Mouse (Mus musculus): Measurements from ENCODE around the gene Gast. TPM values are rescaled to one million over a fixed set of nuclear protein-coding genes. Genes with fewer than 3 reads are reported as not detected.
"Not testable (repeated sequence)": the region's sequence is repeated elsewhere in the genome, so short reads cannot be mapped to it uniquely, and the experiment has no call there.

Gene Gast
- total RNA-seq, 2 experiments from 2014 or later: not detected

DNA sequence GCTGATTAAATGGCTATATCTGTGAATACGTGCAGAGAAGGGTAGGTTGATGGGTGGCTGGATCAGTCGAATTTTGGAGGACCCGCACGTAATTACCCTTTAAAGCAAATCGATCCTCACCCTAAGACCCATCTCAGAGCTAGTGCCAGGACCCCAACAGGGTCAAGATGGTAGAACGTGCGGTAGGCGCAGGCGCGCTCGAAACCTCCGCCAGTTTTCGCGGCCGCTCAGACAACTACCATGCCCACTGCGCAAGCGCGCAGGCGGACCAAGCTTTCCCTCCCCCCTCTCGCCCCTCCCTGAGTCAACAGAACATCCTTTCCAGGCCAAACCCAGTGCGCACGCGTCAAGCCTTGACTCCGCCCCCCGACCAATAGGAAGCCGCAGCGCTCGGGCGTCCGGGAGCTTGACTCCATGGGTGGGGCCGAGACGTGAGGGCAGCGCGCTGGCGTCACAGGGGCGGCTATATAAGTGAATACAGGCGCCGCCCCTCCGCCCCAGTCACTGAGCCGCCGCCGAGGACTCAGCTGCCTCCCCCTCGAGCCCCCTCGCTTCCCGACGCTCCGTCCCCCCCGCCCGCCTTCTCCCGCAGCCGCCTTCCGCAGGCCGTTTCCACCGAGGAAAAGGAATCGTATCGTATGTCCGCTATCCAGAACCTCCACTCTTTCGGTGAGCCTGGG lies 14.6 kb upstream of the Gast start, which contains the start of gene Eif1:
Eif1 (plus strand) TSS at position 394 of the 680 bp plus-strand sequence.
- DNase-seq: peak; percentile 100
- intact Hi-C loops (cut with DNase I): no loop called here

GRCm38 (mm10) chr11:100320172-100320630 lies 14.0 kb upstream of the Gast start:
- intact Hi-C loops (cut with DNase I): no loop called here
- DNase-seq: peak; percentile 96 to 97

- intact Hi-C loops (cut with DNase I); DNase-seq: not testable (repeated sequence)
Measured at GRCm38 (mm10) chr11:100320701-100321410, 13.4 kb upstream of the Gast start.

DNA sequence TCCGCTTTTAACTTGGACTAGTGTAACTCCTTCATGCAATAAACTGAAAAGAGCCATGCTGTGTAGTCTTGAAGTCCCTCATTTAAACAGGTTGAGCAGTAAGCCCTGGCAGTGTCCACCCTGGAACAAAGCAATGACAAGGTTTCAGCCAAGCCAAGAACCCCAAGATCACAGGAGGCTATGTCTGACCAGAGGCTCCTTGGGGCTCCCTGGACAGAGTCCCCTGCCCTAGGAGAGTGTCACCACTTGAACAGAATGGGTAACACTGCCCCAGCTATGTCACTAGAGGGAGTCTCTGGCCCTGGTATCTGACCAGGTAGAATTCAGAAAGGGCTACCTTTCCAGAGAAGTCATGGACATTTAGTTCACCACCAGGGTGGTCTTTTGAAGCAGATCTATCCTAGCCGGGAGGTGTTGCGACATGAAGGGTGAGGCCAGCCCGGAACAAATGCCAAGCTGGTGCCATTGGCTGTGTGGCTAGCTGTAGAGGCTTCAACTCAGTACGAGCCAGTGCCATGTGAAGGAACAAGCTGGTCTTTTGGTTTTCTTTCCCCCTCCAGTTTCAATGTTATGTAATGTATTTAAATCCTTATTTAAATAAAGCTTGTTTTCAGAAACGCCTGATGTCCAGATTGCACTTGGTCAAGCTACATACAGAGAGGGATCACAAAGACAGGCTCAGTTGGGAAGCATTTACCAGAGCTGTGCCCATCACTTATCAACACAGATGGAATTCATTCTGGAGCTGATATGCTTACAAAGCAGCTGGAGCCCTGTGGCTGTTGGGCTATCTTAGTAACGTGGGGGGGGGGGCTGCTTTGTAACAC lies 12.5 kb upstream of the Gast start:
- intact Hi-C loops (cut with DNase I); DNase-seq: not testable (repeated sequence)

GRCm38 (mm10) chr11:100322591-100323258 lies 11.5 kb upstream of the Gast start:
- no peak for DNase-seq
- intact Hi-C loops (cut with DNase I): no loop called here

- peak; percentile 58 to 78 for DNase-seq
- intact Hi-C loops (cut with DNase I): no loop called here
Measured at GRCm38 (mm10) chr11:100323578-100323977, 10.6 kb upstream of the Gast start.

- DNase-seq: no peak
- intact Hi-C loops (cut with DNase I): no loop called here
Measured at GRCm38 (mm10) chr11:100325062-100325629, 9.1 kb upstream of the Gast start.

DNA sequence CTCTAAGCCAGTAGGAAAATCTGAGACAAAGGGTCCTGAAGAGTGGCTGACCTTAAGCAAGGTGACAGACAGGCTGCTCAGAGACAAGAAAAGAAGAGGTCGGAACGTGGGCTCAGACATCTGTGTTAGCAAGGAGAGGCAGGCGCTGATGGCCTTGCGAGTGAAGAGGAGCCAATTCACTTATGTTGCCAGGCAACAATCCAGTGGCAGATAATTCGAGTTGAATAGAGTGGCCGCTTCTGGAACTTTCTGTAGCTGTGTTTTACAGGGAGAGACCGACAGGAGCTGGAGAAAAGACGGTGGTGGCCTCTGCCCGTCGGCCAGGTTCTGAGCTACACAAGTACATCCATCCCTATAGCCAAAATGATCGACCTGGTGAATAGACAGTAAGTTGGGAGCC lies 6.9 kb upstream of the Gast start:
- intact Hi-C loops (cut with DNase I): no loop called here
- peak; percentile 42 to 50 for DNase-seq

DNA sequence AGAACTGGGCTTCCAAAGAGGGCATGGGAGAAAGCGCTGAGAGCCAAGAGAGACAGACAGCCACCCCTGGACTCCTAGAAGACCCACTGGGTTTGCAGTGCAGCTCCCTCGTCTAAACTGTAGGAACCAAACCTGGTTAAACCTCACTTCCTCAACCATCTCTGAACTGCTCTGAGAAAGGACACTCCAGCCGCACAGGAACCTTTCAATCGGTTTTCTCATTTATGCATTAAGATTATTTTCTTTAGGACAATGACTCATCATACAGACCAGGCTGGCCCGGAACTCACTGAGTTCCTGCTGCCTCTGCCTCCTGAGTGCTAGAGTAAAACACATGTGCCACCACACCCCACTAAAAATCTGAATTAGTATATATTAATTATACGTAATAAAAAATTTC lies 6.4 kb upstream of the Gast start:
- DNase-seq: no peak
- intact Hi-C loops (cut with DNase I): loop anchor here (2.0 kb wide), 1 partner anchor 25 kb away; no protein-coding TSS in a partner anchor

DNA sequence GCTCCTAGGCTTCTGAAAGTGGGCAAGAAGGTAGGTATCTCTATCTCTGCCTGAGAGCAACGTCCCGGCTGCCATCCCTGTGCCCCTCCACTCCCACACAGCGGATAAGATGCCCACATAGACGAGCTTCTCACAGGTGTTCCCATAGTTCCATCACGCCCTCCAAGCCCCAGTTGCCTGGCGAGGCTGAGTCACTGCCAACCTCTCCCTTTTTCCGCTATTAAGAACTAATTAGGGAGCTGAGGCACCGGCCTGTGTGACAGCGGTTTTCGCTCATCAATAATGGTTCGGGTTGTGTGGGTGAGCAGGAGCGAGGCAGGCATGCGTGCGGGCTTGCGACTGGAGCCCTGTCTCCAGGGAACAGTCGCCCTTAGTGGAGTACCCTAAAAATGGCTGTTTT lies 4.0 kb upstream of the Gast start:
- no peak for DNase-seq
- intact Hi-C loops (cut with DNase I): loop anchor here (2.0 kb wide), 1 partner anchor 79 kb away; no protein-coding TSS in a partner anchor

- intact Hi-C loops (cut with DNase I): loop anchor here (2.0 kb wide), 1 partner anchor 78 kb away; no protein-coding TSS in a partner anchor
- not testable (repeated sequence) for DNase-seq
Measured at GRCm38 (mm10) chr11:100330816-100331375, 3.3 kb upstream of the Gast start.

DNA sequence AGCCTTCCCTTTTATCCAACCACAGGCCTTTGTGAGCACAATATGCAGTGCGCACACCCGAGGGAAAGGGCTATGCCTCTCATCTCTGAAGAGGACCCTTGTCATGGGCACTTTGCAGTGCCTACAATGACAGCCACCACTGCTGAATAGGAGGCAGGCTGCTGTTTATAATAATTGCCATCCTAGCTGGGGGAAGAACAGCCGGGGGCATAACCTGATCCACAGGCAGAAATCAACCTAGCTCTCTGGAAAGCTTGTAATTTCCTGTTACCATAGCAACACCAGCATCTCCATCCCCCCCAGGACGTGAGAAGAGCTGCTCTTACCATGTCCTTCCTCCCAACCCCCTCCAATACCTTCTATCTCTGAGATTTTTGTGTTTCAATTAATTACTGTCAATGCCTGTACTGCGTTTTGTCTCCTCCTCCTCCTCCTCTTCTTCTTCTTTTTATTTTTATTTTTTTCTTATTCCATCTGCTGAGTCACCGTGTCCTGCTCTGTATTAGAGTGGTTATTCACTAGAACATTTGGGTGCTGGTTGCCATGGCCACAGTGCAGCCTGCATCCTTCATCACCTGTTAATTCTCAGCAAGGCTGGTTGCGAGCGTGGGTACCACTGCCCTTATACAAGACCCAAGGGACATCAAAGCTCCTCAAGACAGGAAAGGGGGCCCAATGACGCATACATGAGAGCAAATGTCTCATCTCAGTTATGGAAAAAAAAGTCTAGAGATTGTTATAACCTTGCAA lies 1.3 kb upstream of the Gast start:
- DNase-seq: no peak

DNA sequence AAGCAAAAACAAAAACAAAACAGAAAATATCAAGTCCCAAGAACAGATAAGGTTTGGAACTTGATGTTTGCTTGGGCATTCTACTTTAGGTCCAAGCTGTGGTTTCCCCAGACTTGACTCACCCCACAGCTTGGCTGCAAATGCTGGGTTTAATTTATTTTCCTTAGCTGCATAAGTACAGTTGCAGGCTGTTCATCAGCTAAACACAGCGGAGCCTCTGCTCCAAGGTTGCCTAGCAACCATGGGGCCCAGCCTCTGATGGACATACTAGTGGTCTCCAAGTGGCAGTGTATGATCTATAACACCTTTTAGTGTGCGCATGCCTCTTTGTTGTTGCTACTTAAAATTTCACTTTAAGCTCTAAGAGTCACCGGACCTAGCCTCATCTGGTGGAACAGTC lies 1.5 kb downstream of the Gast start:
- intact Hi-C loops (cut with DNase I): no loop called here
- no peak for DNase-seq

More for the DNA sequence above, 1.3 kb upstream of the Gast start:
- intact Hi-C loops (cut with DNase I): no loop called here

- no peak for DNase-seq
- intact Hi-C loops (cut with DNase I): no loop called here
Measured at GRCm38 (mm10) chr11:100344269-100344668, 10.1 kb downstream of the Gast start.

GRCm38 (mm10) chr11:100352076-100352857 lies 18.1 kb downstream of the Gast start:
- peak in 1 of 2 experiments; percentile 50 for DNase-seq
- intact Hi-C loops (cut with DNase I): loop anchor here (2.0 kb wide), 1 partner anchor 23 kb away; no protein-coding TSS in a partner anchor

- intact Hi-C loops (cut with DNase I): no loop called here
Measured at GRCm38 (mm10) chr11:100355151-100355951, 21.1 kb downstream of the Gast start.

More at GRCm38 (mm10) chr11:100355151-100355951, 21.1 kb downstream of the Gast start:
- peak in 1 of 2 experiments; percentile 39 for DNase-seq

Measured in heart, postnatal 10 days (tissue).